Mouse (Mus musculus) small intestine, adult 2 months (tissue): Measurements from ENCODE around the gene Gtf3c3. TPM values are rescaled to one million over a fixed set of nuclear protein-coding genes. Genes with fewer than 3 reads are reported as not detected.

Experiments
- H3K27ac ChIP-seq: fragments of 200-500 bp; 2 replicates; pipeline ENCODE4 v1.5.1; 2012; ENCODE audit warnings: low read depth, low read length, control low read depth, inconsistent platforms; ENCODE audit not compliant: insufficient read depth
- H3K27me3 ChIP-seq: fragments of 200-500 bp; 2 replicates; pipeline ENCODE4 v1.6.1; 2012; ENCODE audit warnings: mild to moderate bottlenecking, moderate library complexity, low read length, inconsistent platforms; ENCODE audit not compliant: control insufficient read depth, insufficient read depth
- H3K36me3 ChIP-seq: fragments of 200-500 bp; 2 replicates; pipeline ENCODE4 v1.6.1; 2012; ENCODE audit warnings: mild to moderate bottlenecking, low read length, control low read depth, inconsistent platforms; ENCODE audit not compliant: control insufficient read depth, insufficient read depth
- H3K4me1 ChIP-seq: fragments of 200-500 bp; 2 replicates; pipeline ENCODE4 v1.6.1; 2012; ENCODE audit warnings: low read length, inconsistent platforms, mixed read lengths; ENCODE audit not compliant: control insufficient read depth, insufficient read depth, insufficient read length
- H3K4me3 ChIP-seq: fragments of 200-500 bp; 2 replicates; pipeline ENCODE4 v1.5.1; 2012; ENCODE audit warnings: low read depth, mild to moderate bottlenecking, control low read depth, inconsistent platforms, low read length, moderate library complexity
- CTCF ChIP-seq: fragments of 200-500 bp; IDR thresholded peaks from 2 replicates; pipeline ENCODE4 v1.5.1; 2012; ENCODE audit warnings: low read depth, mild to moderate bottlenecking, control low read depth, inconsistent platforms, low read length, moderate library complexity, mixed read lengths; ENCODE audit not compliant: insufficient replicate concordance, insufficient read length; ENCODE audit errors: extremely low read depth
- POLR2A ChIP-seq: fragments of 200-500 bp; IDR thresholded peaks from 2 replicates; pipeline ENCODE4 v1.6.1; 2012; ENCODE audit warnings: low read depth, mild to moderate bottlenecking, control low read depth, inconsistent platforms, low read length, moderate library complexity
- WGBS: fragments of 180-500 bp; shearing (Covaris S2); methylation state at CpG from one replicate; pipeline ENCODE4 v1.1.7; 2018; 5-methylcytosine and 5-hydroxymethylcytosine counted together
- polyA plus RNA-seq: library from polyadenylated mRNA; depleted of rRNA; stranded (reverse); fragments of >200 nt; gene quantifications from 2 replicates; pipeline ENCODE4 v1.2.3, GENCODE M21; 2012

Gtf3c3 gene
- polyA plus RNA-seq, 1 experiment: 1.4 TPM

DNA sequence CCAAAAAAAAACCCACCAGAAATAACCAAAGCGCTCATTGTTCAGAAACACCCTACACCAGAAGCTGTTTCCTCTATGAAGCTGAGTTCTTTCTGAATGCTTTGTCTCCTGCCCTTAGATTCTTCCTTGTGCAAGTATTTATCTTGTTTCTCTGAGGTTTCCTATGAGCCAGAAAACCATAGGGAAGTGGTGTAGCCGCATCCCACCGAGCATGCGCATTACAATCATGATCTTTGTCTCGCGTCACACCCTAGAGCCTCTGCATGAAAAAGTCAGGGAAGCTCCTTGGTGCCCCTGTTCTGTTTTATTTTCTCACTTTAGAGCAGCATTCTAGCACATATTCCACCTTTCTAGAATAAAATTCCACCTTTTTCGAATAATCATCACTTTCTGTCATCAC, 4.9 kb upstream of the Gtf3c3 start:
- H3K27me3 ChIP-seq: no peaks in the 10 kb centered on the region; the same call in 1 of the 2 replicates
- no peak overlapping the region for H3K4me3 ChIP-seq
- H3K36me3 ChIP-seq: no peaks in the 10 kb centered on the region
- TF ChIP-seq POLR2A (no peak), CTCF (no peak)
- 55% methylated on average over 7 of the region's 7 CpGs for WGBS
- no peak overlapping the region for H3K27ac ChIP-seq
- H3K4me1 ChIP-seq: no peaks in the 10 kb centered on the region

DNA sequence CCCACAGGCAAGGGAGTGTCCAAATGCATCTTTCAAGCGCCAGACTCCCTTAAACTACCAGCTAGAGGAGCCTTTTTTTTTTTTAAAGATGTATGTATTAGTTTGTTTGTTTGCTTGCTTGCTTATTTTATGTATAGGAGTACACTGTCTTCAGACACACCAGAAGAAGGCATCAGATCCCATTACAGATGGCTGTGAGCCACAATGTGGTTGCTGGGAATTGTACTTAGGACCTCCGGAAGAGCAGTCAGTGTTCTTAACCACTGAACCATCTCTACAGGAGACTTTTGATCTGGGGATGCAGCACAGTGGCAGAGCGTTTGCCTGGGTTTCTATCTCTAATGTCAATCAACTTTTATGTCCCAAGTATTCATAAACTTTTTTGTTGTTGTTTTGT, 307 bp upstream of the Gtf3c3 start:
- Histone ChIP-seq H3K27me3 (no peaks in the 10 kb centered on the region; the same call in 1 of the 2 replicates), H3K36me3 (no peaks in the 10 kb centered on the region), H3K4me3 (peak overlapping the region; percentile 97), H3K27ac (no peak overlapping the region), H3K4me1 (no peaks in the 10 kb centered on the region)
- no peak for TF ChIP-seq CTCF
- no peak for TF ChIP-seq POLR2A
- 49% methylated on average over 3 of the region's 3 CpGs for WGBS

DNA sequence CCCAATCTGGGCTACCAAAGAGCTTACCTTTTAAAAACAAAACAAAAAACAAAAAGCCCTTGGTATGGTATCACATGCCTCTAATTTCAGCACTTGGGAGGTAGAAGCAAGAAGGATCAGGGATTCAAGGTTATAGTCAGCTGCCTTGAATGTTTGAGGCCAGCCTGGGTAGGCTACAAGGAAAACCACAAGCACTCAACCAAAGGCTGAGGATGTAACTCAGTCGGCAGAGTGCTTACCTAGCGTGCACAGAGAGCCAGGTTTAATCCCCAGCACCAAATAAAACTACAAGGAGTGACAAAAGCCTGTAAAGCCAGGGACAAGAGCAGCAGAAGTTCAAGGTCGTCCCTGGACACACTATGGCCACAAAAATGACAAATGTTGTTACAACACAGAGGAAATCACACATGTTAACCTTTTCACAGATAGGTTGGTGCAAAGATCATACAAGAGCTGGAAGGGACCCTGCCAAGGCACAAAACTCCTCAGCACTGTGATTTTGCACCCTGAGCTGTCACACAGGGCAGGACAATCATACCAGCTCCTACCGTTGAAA, 16.5 kb downstream of the Gtf3c3 start:
- no peak for TF ChIP-seq POLR2A
- no peak for TF ChIP-seq CTCF
- no peak overlapping the region for H3K4me3 ChIP-seq
- WGBS: 88% methylated on average over 4 of the region's 4 CpGs
- no peaks in the 10 kb centered on the region for H3K4me1 ChIP-seq
- H3K36me3 ChIP-seq: peaks cover 46% of the 10 kb centered on the region
- no peak overlapping the region for H3K27ac ChIP-seq
- H3K27me3 ChIP-seq: no peaks in the 10 kb centered on the region

DNA sequence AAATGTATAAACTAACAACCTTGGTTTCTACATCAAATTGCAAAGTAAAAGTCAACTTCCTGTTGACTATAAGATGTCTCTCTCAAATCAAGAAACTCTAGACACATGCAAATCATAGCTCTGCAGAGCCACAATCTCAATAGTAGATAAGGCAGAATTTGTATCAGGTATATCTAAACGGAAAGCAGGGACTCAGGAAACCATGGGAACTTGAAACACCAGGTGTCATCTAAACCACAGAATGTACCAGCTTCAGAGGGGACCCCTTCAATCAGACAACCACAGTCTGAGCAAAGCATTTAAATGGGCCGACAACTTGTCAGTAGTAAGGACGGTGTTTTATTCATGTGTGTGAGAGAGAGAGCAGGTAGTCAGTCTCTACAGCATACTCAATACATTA, 17.1 kb downstream of the Gtf3c3 start:
- 88% methylated on average over 3 of the region's 3 CpGs for WGBS
- TF ChIP-seq CTCF (no peak), POLR2A (no peak)
- peaks cover 47% of the 10 kb centered on the region for H3K36me3 ChIP-seq
- H3K4me3 ChIP-seq: no peak overlapping the region
- H3K27ac ChIP-seq: no peak overlapping the region
- no peaks in the 10 kb centered on the region for H3K27me3 ChIP-seq
- H3K4me1 ChIP-seq: no peaks in the 10 kb centered on the region

DNA sequence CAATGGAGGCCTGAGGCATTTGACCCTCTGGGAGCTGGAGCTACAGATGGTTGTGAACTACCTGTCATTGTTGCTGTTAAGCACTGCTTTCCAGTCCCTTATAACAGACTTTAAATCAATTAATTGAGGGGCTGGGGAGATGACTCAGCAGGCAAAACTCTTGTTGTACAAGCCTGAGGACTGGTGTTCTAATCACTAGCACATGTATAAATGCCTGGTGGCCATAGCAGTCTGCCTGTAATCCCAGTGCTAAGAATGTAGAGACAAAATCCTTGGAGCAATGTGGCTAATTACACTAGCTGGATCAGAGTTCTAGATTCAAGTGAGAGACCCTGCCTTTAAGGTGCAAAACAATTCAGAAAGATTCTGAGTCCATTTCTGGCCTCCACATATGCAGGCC, 36.0 kb downstream of the Gtf3c3 start:
- no peak for TF ChIP-seq POLR2A
- TF ChIP-seq CTCF: no peak
- H3K27ac ChIP-seq: no peak overlapping the region
- H3K4me1 ChIP-seq: no peaks in the 10 kb centered on the region; the same call in 1 of the 2 replicates

DNA sequence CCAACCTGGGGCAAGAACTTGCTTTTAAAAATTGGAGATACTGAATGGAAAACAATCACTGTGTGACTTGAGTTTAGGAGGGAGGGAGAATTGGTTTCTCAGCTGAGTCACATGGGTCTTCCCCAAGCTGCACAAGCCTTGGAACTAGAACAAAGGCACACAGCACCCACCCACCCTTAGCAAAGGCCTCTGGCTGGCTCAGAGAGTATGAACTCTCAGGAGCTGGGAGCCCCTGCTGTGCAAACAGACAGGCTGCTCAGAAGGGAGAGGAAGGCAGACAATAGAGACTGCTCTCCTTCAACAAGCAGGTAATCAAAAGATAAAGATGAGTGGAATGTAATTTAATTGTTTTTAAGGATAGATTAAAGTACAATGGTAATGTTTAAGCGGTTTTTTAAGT, 54.5 kb downstream of the Gtf3c3 start:
- Histone ChIP-seq H3K4me3 (no peak overlapping the region), H3K36me3 (no peaks in the 10 kb centered on the region), H3K4me1 (no peaks in the 10 kb centered on the region), H3K27ac (no peak overlapping the region), H3K27me3 (no peaks in the 10 kb centered on the region)
- no peak for TF ChIP-seq POLR2A
- TF ChIP-seq CTCF: no peak
- WGBS: 59% methylated on average over 1 of the region's 1 CpGs

More for the DNA sequence above, 36.0 kb downstream of the Gtf3c3 start:
- H3K27me3 ChIP-seq: no peaks in the 10 kb centered on the region
- H3K4me3 ChIP-seq: no peak overlapping the region
- peaks cover 26% of the 10 kb centered on the region for H3K36me3 ChIP-seq

DNA sequence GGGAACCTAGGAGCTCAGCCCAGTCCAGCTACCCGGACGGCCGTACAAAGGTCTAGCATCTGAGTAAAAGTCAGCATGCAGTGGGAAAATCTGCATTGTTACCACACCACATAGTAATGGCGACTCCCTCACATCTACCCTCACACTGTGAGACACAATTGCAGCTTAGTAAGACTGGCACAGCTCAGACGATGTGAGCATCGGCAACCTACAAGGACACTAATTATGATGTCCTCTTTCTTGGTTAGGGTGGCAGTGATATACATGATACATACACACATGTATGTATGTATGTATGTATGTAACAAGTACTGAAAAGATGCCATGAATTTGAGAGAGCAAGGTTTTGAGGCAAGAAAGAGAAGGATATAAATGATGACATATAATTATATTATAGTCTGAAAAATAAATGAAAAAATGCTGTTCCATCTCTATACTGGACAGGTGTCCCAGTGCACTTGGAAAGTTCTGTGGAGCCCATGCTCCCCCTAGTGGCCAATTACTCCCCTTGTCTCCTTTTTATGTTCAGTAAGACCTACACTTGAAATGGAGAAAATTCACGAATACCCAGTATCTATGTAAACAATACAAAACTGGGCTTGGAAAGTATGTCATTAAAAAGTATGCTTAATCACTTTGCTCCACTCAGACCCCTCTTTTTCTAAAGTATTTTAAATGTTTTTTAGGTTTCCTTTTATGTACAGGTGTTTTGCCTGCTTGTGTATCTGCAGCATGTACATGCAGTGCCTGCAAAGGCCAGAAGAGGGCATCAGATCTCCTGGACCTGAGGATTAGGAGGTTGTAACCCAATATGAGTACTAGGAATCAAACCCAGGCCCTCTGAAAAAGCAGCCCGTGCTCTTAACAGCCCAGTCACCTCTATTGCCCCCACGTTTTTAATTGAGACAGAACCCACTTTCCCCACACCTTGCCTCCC, 57.5 kb downstream of the Gtf3c3 start:
- Histone ChIP-seq H3K4me1 (peaks cover 2% of the 10 kb centered on the region; the same call in 1 of the 2 replicates), H3K27me3 (no peaks in the 10 kb centered on the region), H3K27ac (no peak overlapping the region), H3K36me3 (no peaks in the 10 kb centered on the region), H3K4me3 (no peak overlapping the region)
- 84% methylated on average over 9 of the region's 9 CpGs for WGBS
- TF ChIP-seq POLR2A (no peak), CTCF (peak; percentile 27; the same call in 1 of the 2 replicates)
